Mouse (Mus musculus): ENCODE results near the gene Vmn1r192.
"Not testable (repeated sequence)": the region's sequence is repeated elsewhere in the genome, so short reads cannot be mapped to it uniquely, and the experiment has no call there.

Vmn1r192 gene

GRCm38 (mm10) chr13:22191041-22191440 lies at the start of gene Vmn1r192:
Gene Vmn1r192, minus strand, starts transcription at chr13:22191141.
- DNase-seq: no peak

- not testable (repeated sequence) for DNase-seq
Observed at GRCm38 (mm10) chr13:22223060-22223459, 32.1 kb upstream of the Vmn1r192 start, which contains the start of gene Vmn1r193. Gene Vmn1r193, minus strand, starts transcription at chr13:22223160.

GRCm38 (mm10) chr13:22192756-22193155 lies 1.8 kb upstream of the Vmn1r192 start:
- not testable (repeated sequence) for DNase-seq

DNA sequence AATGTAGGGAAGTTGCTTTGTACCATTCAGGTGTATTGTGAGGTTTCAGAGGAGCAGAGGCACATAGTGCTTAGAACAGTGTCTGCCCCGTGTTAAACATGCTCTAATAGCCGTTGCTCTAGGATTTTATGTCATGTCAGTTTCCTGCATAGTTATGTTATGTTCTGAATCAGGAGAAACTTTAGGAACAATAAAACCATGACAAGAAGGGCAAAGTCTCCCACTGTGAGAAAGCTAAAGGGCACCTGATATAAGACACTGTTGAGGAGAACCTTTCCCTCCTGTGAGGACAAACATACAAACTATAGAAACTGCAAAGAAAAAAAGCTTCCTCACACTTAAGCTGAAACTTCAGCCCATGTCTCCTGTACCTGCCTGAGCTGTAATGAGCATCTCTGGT lies 556 bp downstream of the Vmn1r192 start:
- DNase-seq: no peak

GRCm38 (mm10) chr13:22189313-22189712 lies 1.6 kb downstream of the Vmn1r192 start:
- no peak for DNase-seq

- DNase-seq: no peak
Observed at GRCm38 (mm10) chr13:22183869-22184268, 7.1 kb downstream of the Vmn1r192 start, which contains the start of gene Vmn1r191. Gene Vmn1r191, minus strand, starts transcription at chr13:22183969.

- no peak for DNase-seq
Observed at GRCm38 (mm10) chr13:22168416-22168815, 22.5 kb downstream of the Vmn1r192 start.

GRCm38 (mm10) chr13:22136495-22137293 lies 54.2 kb downstream of the Vmn1r192 start:
- DNase-seq: not testable (repeated sequence)

Measured in right cerebral cortex, postnatal 25 days (tissue).